Mouse (Mus musculus) skeletal muscle tissue, adult 2 months (tissue): ENCODE measurements around the gene Pan2.
"Not testable (repeated sequence)": the region's sequence is repeated elsewhere in the genome, so short reads cannot be mapped to it uniquely, and the experiment has no call there.

Source experiments
- DNase-seq: peaks from one replicate; pipeline ENCODE4 v3.0.0-alpha.2; 2012; ENCODE audit warnings: low read depth, low spot score

Gene Pan2

DNA sequence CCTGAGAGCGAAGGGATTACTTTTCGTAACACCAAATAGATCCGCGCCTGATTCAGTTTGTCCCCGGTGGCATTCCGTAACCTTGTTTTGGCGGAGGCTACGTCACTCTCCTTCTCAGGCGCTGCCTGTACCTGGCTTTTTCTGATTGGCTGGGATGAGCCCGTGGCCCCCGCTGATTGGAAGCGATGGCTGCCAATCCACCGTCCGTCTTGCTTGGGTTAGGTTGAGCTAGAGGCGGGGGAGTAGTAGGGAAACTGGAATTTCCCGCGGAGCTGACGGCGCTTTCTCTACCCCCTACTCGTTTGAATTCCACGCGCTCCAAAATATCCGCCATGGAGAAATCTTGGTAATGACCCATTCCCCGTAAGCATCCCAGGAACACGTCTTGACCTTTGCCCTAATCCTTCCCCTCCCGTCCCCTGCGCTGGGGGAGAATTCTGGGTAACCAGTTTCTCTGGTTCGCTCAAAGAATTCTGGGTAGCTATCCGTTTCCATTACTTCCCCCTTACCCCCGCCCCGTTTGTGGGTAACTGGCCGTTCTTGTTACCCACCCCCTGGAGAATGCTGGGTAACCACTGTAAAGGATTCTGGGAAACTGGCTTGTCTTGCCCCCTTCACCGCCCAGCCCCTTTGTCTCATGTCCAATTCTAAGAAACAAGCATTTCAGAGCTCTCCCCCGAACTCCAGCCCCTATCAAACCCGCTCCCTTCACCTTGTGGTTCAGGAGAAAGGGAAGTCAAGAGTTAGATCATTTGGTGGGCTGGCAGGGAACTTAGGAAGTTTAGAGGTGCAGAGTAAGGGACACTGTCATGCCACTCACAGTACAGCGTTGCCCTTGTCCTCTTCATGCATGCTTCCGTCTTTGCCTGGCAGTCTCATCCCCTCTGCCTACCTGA lies at the start of gene Pan2:
TSS of gene Pan2 (plus strand) at position 210 of the 896 bp plus-strand sequence.
- DNase-seq: peak; percentile 99

DNA sequence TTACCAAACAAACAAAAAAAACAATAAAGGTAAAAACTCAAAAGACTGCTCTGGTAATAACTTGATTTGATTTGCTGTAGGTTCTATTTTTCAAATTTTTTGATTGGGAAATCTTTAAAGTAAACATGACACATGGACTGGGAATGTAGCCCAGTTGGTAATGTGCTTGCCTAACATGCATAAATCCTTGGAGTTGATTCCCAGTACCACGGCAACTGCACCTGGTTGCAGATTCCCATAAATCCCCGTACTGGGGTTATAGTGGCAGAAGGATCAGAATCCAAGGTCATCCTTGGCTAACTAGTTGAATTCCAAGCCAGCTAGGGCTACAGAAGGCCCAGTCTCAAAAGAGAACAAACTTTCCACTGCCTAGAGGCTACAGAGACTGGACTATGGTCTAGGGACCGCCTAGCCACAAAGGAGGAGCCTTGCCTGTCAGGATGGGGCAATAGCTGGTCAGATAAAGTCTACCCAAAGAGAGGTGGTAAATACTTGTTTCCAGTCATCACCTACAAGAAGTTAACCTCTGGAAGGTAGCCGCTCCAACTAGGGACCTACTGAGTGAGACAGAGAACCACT lies 49.4 kb upstream of the Pan2 start, which contains the start of gene Apon:
TSS of gene Apon (plus strand) at position 420 of the 579 bp plus-strand sequence.
- DNase-seq: no peak

DNA sequence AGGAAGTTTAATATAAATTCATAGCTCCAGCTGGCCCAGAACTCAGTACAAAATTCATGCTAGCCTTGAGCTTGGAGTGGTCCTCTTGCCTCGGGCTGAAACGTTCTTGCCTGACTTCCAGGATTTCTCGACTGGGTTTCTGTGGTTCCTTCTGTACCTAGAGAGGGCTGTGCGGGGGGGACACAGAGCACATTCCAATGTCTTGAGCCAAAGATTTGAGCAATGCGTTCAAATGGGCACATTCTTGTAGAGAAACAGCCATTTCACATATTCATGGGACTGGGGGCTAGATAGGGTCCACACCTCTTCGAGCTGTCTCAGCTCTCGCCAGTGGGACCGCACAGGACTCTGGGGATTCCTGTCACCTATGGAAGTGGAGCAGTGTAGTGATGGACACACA lies 47.2 kb upstream of the Pan2 start:
- no peak for DNase-seq

DNA sequence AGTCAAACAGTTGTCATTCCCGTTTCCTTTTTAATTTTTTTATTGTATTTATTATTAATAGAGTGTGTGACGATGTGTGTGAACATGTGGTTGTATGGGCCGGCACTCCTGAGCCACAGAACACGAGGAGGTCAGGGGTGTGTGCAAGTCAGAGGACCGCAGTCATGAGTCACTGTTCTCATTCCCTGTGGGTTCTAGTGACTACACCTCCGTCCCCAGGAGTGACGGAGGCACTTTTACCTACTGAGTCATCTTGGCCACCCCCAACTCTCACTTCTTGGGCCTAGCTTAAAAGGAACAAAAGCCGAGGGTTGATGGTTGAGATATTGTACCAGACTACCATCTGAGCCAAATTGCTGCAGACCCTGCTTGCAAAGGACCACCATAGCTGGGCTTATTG lies 46.8 kb upstream of the Pan2 start:
- no peak for DNase-seq

DNA sequence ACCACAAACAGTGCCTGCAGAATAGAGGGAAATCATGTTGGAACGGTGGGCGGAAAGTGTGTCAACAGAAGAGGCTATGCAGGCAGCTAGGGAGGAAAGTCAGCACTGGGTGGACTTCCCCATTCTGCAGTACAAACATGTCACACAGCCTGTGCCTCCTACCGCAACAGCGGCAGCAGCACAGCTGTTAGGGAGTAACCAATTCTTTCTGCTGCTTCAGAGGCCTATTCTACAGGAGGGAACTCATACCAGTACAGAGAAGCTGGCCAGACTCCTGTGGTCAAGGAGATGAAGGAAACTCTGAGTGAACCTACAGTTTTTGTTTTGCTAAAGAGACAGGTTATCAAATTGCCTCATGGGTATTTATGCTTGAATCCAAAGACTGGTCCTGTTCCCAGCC lies 44.2 kb upstream of the Pan2 start:
- peak; percentile 44 for DNase-seq

DNA sequence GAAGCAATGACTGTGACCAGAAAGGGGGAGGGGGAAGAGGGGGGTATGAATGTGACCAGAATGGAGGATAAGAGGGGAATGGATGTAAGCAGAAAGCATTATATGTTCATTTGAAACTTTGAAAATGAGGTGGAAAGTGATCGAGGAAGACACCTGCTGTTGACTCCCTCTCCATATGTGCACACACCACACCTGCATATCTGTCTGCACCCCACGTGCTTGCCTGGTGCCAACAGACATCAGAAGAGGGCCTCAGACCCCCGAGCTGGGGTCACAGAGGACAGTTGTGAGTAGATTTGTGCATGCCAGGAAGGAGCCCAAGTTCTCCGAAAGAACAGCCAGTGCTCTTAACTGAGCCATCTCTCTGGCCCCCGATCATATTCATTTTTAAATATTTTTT lies 43.2 kb upstream of the Pan2 start:
- no peak for DNase-seq

DNA sequence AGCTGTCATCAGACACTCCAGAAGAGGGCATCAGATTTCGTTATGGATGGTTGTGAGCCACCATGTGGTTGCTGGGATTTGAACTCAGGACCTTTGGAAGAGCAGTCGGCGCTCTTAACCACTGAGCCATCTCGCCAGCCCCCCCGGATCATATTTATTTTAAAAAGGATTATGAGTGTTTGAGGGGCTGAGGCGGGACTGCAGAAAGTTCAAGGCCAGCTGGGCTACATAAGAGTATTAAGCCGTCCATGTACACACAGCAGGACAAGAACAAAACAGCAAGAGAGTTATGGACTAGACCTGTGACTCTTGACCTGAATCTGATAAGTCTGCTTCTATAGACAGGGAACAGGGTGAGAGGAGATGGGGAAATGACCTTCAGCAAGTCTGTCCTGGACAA lies 42.8 kb upstream of the Pan2 start:
- DNase-seq: not testable (repeated sequence)

DNA sequence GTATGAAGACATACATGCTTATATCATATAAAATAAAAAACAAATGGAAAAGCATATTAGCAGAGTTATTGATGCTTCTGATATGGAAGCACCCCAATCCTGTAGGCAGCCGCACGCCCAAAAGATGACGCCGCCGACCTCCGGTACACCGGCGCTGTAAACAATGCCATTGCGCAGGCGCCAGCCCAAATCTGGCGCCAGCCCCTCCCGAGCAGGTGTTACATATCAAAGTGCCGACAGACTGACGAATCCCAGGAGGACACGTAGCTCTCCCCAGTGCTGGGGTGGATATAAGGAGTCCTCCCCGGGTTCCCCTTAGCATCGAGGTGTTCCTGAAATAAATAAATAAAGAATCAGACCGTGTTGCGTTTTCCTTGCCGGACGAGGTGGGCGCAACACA lies 40.8 kb upstream of the Pan2 start:
- no peak for DNase-seq

DNA sequence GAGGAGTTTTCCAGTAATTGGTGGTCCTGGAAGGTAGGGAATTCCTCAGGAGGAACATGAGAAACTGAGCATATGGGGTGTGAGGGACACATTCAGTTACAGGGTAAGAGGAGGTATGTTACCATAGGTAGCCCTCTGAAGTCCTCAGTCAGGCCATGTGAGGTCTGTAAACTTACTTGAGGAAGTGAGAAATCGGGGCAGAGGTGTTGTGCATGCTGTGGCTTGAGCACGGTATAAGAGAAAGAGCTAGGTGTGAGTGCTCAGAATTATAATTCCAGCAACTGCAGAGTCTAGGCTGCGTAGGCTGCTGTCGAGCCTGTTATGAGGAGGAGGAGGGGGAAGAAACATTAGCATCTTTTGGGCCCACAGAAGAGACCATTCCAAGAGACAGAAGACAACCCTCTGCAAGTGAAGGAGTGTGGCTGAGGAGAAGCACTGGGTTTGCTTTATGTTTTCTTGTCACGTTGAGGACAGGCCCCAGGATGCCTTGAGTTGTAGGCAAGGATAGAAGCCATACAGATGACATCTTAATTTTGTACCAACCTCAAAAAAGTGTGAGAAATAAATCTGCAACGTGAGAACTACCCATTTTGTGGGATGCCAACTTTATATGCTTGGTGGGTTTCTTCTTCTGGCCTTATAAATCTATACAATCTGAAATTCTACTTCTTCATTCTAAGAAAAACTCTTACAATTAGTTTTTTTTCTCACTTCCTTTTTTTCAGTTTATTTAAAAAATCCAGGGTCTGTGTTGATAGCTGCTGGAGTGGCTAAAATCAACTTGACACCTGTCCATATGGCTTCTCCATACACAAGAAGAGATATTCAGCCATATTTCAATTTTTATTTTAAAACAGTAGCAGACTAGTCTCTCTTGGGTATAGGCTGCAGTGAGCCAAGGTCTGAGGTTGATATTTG lies 39.5 kb upstream of the Pan2 start:
- DNase-seq: no peak

DNA sequence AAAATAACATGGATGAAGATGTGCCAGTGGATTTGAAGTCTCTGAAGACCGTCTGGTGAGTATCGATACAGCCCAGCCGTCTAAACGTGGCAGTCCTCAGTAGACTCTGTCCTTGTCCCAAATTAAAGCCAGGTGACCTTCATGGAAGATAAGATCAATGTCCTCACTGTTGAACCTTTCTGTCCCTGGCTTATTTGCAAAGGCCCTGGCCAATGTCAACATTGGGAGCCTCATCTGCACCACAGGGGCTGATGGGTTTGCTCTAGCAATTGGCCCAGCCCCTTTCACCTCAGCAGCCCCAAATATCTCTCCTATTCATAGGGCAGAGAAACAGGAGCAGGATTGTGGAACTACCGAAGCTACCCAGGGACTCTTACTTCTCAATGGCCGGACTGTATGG lies 34.8 kb upstream of the Pan2 start, which contains the start of gene Apof:
TSS of gene Apof (plus strand) at position 301 of the 400 bp plus-strand sequence.
- DNase-seq: no peak

DNA sequence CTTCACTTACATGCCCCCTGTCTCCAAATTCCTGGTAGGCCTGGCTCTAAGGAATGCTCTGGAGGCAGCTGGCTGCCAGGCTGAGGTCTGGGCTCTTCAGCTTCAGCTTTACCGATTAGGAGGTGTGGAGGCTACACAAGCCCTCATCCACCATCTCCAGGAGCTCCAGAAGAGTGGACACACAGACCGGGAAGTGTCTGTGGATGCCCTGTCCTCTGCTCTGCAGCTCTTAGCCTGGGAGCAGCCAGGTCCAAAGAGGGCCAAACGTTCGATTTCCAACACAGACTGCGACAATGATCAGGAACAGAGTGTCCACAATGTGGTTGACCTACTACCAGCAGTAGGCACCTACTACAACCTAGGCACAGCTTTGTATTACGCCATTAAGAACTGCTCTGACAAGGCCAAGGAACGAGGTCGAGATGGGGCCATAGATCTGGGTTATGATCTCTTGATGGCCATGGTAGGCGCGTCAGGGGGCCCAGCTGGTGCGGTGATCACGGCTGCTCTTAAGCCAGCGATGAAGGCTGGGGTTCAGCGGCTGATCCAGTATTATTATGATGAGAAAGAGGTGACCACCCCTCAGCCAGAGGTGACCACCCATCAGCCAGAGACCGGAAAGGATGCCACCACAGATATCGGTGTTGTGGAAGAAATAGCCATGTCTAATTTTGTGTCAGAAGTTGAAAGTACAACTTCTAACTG lies 33.8 kb upstream of the Pan2 start:
- DNase-seq: no peak

DNA sequence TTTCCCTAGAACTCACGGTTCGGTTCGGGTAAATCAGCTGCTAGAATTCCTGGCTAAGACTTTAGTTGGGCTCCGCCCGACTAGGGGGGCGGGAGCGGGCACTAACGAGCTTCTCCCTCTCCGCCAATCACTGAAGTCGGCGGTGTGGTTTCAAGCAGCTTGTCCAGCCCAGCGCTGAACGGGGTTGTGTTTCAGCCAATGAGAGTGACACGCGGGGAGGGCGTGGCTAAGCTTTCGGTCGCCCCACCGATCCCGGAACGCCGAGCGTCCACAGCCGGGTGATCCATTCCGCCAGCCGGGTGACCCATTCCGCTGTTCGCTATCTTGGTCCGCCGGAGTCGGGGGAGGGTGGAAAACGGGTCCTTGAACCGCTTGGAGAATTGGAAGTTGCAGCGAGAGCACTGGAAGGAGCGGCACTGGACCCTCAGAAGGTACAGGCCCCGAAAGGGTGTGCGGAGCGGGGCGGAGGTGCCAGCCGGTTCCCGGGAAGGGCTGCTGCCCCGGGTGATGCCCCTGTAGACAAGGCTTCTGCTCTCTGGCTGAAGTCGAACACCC lies 32.8 kb upstream of the Pan2 start, which contains the start of gene Stat2:
TSS of gene Stat2 (plus strand) at position 273 of the 555 bp plus-strand sequence.
- peak; percentile 97 for DNase-seq

DNA sequence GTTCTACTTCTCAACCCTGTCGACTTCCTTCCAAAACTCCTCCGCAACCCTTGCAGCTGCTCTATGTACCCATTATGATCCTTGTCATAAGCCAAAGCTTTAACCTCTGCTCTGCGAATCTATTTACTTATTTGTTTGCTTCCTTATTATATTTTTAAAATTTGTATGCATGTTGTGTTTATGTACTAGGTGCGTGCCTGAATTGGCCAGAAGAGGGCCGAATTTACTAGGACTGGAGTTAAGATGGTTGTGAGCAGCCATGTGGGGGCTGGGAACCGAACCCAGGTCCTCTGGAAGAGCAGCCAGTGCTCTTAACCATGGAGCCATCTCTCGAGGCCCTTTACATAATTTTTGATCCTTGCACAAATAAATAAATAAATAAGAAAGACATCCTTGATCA lies 32.3 kb upstream of the Pan2 start:
- no peak for DNase-seq

DNA sequence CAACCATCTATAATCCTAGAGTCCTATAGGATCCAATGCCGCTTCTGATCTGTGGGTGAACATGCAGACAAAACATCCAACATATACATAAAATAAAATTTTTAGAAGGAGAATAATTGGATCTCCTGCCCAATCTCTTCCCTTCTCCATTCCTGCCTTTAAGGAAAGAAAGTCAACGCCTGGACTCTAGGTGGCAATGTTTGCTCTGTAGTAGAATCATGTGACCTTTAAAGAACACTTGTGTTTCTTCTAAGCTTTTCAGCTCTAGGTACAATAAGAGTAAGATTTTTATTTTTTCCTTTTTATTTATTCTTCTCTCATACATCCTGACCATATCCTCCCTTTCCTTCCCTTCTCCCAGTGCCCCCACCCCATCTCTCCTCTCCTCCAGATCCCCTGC lies 31.3 kb upstream of the Pan2 start:
- no peak for DNase-seq

DNA sequence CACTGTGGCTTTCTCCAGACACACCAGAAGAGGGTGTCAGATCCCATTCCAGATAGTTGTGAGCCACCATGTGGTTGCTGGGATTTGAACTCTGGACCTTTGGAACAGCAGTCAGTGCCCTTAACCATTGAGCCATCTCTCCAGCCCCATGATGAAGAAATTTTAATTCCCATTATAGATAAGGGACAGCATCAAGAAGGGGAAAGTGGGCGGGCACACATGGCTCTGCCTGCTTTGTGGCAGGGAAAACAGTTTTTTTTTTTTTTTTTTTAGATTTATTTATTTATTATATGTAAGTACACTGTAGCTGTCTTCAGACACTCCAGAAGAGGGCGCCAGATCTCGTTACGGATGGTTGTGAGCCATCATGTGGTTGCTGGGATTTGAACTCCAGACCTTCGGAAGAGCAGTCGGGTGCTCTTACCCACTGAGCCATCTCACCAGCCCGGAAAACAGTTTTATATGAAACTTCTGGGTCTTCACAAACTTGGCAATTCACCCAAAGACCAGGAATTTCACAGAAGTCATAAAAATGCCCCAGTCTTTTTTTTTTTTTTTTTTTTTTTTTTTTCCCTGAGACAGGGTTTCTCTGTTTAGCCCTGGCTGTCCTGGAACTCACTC lies 30.2 kb upstream of the Pan2 start:
- DNase-seq: not testable (repeated sequence)

DNA sequence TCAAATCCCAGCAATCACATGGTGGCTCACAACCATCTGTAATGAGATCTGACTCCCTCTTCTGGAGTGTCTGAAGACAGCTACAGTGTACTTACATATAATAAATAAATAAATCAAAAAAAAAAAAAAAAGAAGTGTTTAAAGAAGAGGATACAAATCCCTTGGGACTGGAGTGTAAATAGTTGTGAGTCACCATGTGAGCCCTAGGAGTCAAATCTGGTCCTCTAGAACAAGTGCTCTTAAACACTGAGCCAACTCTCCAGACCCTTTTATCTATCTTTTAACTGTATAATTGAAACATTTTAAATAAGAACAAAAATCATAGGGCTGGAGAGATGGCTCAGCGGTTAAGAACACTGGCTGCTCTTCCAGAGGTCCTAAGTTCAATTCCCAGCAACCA lies 27.8 kb upstream of the Pan2 start:
- not testable (repeated sequence) for DNase-seq

DNA sequence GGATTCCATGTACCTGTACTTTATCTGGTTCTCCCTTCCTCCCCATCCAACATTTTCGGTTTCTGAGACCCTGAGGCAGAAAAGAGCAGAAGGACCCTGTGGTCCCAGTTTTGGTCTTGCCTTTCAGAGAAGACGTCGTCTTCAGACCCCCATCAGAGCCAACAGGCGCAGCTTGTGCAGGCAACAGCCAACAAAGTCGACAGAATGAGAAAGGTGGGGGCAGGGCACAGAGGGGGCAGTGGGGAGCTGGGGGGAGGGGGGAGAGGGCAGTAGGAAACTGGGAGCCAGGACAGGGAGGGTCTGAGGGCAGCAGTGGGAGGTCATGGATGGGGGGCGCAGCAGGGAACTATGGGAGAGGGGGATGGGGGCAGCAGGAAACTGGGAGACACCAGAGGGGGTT lies 25.0 kb upstream of the Pan2 start:
- no peak for DNase-seq

DNA sequence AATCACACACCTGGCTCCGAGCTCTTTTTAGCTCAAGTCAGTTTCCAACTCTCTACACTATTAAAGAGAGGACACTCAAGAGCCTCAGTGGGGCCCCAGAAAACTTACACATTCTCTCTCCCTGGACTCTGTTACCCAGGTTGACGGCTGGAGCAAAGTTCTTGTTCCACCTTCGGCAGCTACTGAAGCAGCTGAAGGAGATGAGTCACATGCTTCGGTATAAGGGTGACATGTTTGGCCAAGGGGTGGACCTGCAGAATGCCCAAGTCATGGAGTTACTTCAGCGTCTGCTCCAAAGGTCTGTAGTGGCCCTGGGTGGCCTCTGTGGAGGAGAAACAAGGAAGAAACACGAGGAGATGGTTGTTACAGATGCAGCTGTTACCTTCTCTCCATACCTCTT lies 22.2 kb upstream of the Pan2 start:
- DNase-seq: no peak

DNA sequence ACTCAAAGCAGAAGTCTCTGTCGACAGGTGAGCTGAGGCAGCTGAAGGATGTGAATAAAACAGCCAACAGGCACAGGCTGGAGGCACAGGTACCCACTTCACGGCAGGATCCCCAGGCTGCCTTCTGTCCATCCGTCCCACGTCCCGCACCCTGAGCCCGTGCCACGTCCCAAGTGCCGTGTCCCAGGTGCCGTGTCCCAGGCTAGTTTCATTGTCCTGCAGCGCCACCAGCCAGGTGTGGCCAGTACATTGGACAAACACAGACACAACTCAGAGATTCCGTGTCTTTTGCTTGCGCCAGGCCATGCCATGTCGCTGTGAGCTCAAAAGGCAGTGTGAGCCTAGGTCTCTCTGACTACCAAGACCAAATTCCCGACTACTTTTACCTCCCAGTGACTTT lies 21.5 kb upstream of the Pan2 start:
- DNase-seq: no peak

DNA sequence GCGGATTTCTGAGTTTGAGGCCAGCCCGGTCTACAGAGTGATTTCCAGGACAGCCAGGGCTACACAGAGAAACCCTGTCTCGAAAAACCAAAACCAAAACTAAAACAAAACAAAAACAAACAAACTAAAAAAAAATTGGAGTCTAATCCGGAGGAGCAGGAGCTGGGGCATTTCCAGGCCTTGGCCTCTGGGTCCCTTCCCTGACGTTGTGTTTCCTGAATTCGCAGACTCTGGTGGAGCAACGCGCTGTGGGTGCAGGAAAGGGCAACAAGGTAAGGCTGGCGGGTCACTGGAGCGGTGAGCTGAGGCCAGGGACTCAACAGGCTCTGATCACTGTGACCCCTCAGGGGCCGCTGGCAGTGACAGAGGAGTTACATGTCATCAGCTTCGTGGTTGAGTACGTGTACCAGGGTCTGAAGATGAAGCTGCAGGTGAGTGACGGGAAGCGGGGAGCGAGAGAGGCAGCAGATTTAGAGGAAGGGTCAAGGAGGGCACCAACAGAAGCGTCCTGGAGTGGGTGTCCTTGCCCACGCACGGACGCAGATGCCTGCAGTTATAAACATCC lies 20.2 kb upstream of the Pan2 start:
- no peak for DNase-seq
